Mouse (Mus musculus) midbrain, embryonic 15.5 days (tissue): ENCODE results near the gene Olfr765. TPM values are rescaled to one million over a fixed set of nuclear protein-coding genes. Genes with fewer than 3 reads are reported as not detected.
"Not testable (repeated sequence)": the region's sequence is repeated elsewhere in the genome, so short reads cannot be mapped to it uniquely, and the experiment has no call there.

Source experiments
- ATAC-seq: fragments of 200-750 bp; cut with Nextera tagmentation; replicated peaks from 2 replicates; pipeline ENCODE4 v1.8.0; 2017; ENCODE audit warnings: moderate TSS enrichment
- H3K27ac ChIP-seq: fragments of 300-500 bp; sonication (generic); 2 replicates; pipeline ENCODE4 v1.5.1; 2015; ENCODE audit warnings: mild to moderate bottlenecking, inconsistent platforms
- H3K27me3 ChIP-seq: fragments of 300-500 bp; sonication (generic); replicated peaks from 2 replicates; pipeline ENCODE4 v1.6.1; 2015; ENCODE audit warnings: inconsistent platforms
- H3K36me3 ChIP-seq: fragments of 300-500 bp; sonication (generic); replicated peaks from 2 replicates; pipeline ENCODE4 v1.6.1; 2015; ENCODE audit warnings: inconsistent platforms
- H3K4me1 ChIP-seq: fragments of 300-500 bp; sonication (generic); 2 replicates; pipeline ENCODE4 v1.6.1; 2015; ENCODE audit warnings: inconsistent platforms
- H3K4me2 ChIP-seq: fragments of 300-500 bp; sonication (generic); 2 replicates; pipeline ENCODE4 v1.6.1; 2015; ENCODE audit warnings: inconsistent platforms, mild to moderate bottlenecking, moderate library complexity
- H3K4me3 ChIP-seq: fragments of 300-500 bp; sonication (generic); 2 replicates; pipeline ENCODE4 v1.5.1; 2015; ENCODE audit warnings: mild to moderate bottlenecking, inconsistent platforms
- H3K9ac ChIP-seq: fragments of 300-500 bp; sonication (generic); 2 replicates; pipeline ENCODE4 v1.6.1; 2015; ENCODE audit warnings: mild to moderate bottlenecking, inconsistent platforms
- H3K9me3 ChIP-seq: fragments of 300-500 bp; sonication (generic); 2 replicates; pipeline ENCODE4 v1.6.1; 2016; ENCODE audit warnings: inconsistent platforms
- WGBS: fragments of 180-500 bp; shearing (Covaris S2); methylation state at CpG from one replicate; pipeline ENCODE4 v1.1.7; 2015; ENCODE audit warnings: mixed read lengths; 5-methylcytosine and 5-hydroxymethylcytosine counted together
- polyA plus RNA-seq: library from polyadenylated mRNA; unstranded; fragments of >200 nt; fragmentation: Nextera tagmentation; extraction: Ambion mirVana; gene quantifications from 2 replicates; pipeline ENCODE4 v1.2.1, GENCODE M21; 2015

Gene Olfr765
- not detected in 2 replicates for polyA plus RNA-seq

- not testable (repeated sequence) for H3K4me2 ChIP-seq, H3K4me1 ChIP-seq, H3K9me3 ChIP-seq, ATAC-seq, H3K4me3 ChIP-seq, H3K9ac ChIP-seq, H3K27ac ChIP-seq, H3K27me3 ChIP-seq, H3K36me3 ChIP-seq
Observed at GRCm38 (mm10) chr10:129049898-129050297, at the start of gene Olfr765. Olfr765 (minus strand) TSS chr10:129049998.

DNA sequence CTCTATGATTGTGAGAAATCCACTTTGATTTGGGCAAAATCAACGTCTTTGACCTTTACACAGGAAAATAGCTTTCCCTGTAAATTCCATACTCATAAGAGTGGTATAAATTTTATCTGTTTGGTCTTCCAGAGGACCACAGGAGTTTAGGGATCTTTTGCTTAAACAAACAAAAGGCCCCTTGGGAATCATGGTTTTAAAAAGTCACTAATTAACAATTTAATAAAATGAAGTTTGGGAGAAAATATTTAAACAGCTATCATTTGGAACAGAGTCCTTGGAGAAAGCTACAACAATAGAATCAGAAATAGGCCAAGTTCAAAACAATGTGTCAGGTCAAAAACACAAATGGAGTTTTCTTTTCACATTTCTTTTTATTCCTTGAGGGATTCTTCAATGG is 49.5 kb upstream of the Olfr765 start, which contains the start of gene Olfr768:
Olfr768 (minus strand) TSS at position 101 of the 400 bp plus-strand sequence.
- no peak for ATAC-seq
- no peaks in the 10 kb centered on the region for H3K9me3 ChIP-seq
- no peaks in the 10 kb centered on the region for H3K4me1 ChIP-seq
- no peak within 1 kb of the TSS for H3K27ac ChIP-seq
- no peaks in the 10 kb centered on the region for H3K36me3 ChIP-seq
- no peak within 1 kb of the TSS for H3K4me3 ChIP-seq
- no peaks in the 10 kb centered on the region for H3K27me3 ChIP-seq
- no peak within 1 kb of the TSS for H3K9ac ChIP-seq
- H3K4me2 ChIP-seq = no peak within 1 kb of the TSS
- WGBS = 88% methylated on average over 1 of the region's 1 CpGs

- H3K4me2 ChIP-seq, H3K9ac ChIP-seq, H3K36me3 ChIP-seq, H3K9me3 ChIP-seq, ATAC-seq, H3K4me3 ChIP-seq, H3K27ac ChIP-seq, H3K4me1 ChIP-seq, H3K27me3 ChIP-seq: not testable (repeated sequence)
Observed at GRCm38 (mm10) chr10:129082810-129083209, 33.0 kb upstream of the Olfr765 start, which contains the start of gene Olfr767. Olfr767 (minus strand) TSS chr10:129082910.

GRCm38 (mm10) chr10:129068877-129069276 is 19.1 kb upstream of the Olfr765 start, which contains the start of gene Olfr766-ps1:
Olfr766-ps1 (minus strand) TSS chr10:129068977.
- no peak for ATAC-seq
- H3K36me3 ChIP-seq = no peaks in the 10 kb centered on the region
- no peak within 1 kb of the TSS for H3K9ac ChIP-seq
- no peaks in the 10 kb centered on the region for H3K9me3 ChIP-seq
- no peak within 1 kb of the TSS for H3K4me2 ChIP-seq
- 81% methylated on average over 2 of the region's 2 CpGs for WGBS
- H3K27ac ChIP-seq = no peak within 1 kb of the TSS
- H3K4me3 ChIP-seq = no peak within 1 kb of the TSS
- no peaks in the 10 kb centered on the region for H3K27me3 ChIP-seq
- H3K4me1 ChIP-seq = no peaks in the 10 kb centered on the region

DNA sequence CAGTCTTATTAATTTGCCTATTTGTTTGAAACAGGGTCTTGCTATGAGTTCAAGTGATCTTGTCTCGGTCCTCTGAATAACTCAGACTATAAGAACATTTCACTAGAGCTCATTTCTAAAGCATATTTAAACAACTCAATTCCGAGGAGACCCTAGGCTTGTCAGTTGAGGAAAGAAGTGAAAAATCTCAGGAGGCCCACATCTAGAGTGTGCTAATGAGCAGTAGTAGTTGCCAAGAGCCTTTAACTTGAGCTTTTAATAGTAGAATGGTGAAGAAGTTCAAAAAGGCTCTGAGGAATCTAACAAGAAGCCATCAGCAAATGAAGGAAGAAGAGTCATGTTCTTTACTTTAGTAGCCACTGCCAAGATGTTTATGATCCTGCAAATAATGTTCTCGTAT is 10.0 kb downstream of the Olfr765 start, which contains the start of gene Olfr764-ps1:
Olfr764-ps1 (minus strand) TSS at position 101 of the 400 bp plus-strand sequence.
- H3K9ac ChIP-seq = no peak within 1 kb of the TSS
- ATAC-seq = no peak
- H3K27me3 ChIP-seq = no peaks in the 10 kb centered on the region
- H3K27ac ChIP-seq = no peak within 1 kb of the TSS
- no peaks in the 10 kb centered on the region for H3K9me3 ChIP-seq
- WGBS = 80% methylated on average over 3 of the region's 3 CpGs
- H3K36me3 ChIP-seq = no peaks in the 10 kb centered on the region
- H3K4me2 ChIP-seq = no peak within 1 kb of the TSS
- H3K4me3 ChIP-seq = no peak within 1 kb of the TSS
- H3K4me1 ChIP-seq = no peaks in the 10 kb centered on the region

DNA sequence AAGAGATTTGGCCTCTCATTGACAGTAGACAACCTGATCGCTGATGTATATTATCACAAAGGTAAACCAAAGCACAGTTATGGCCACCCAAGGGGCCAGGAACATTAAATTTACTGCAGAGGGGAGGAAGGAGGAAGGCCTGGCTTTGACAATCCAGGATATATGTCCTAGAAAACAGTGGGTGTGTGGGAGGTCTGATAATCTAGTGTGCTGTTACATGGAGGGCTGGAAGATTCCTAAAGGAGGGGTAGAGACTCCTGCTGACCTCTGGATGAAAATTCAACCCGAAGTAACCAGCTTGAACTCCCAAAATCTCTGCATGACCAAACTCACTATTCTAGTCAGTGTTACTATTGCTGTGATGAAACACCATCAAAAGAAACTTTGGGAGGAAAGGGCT is 21.5 kb downstream of the Olfr765 start:
- Histone ChIP-seq H3K9ac (no peak overlapping the region), H3K36me3 (no peaks in the 10 kb centered on the region), H3K27ac (no peak overlapping the region), H3K9me3 (no peaks in the 10 kb centered on the region), H3K4me3 (no peak overlapping the region), H3K4me1 (no peaks in the 10 kb centered on the region), H3K4me2 (no peak overlapping the region), H3K27me3 (no peaks in the 10 kb centered on the region)
- no peak for ATAC-seq
- 86% methylated on average over 2 of the region's 2 CpGs for WGBS

- no peak overlapping the region for H3K4me2 ChIP-seq
- no peaks in the 10 kb centered on the region for H3K27me3 ChIP-seq
- no peak overlapping the region for H3K27ac ChIP-seq
- WGBS = 60% methylated on average over 3 of the region's 3 CpGs
- H3K4me3 ChIP-seq = no peak overlapping the region
- no peaks in the 10 kb centered on the region for H3K9me3 ChIP-seq
- H3K36me3 ChIP-seq = no peaks in the 10 kb centered on the region
- no peak overlapping the region for H3K9ac ChIP-seq
- H3K4me1 ChIP-seq = no peaks in the 10 kb centered on the region
- ATAC-seq = peak; percentile 85
Observed at GRCm38 (mm10) chr10:129026018-129026662, 23.7 kb downstream of the Olfr765 start.

GRCm38 (mm10) chr10:129023319-129023718 is 26.5 kb downstream of the Olfr765 start:
- Histone ChIP-seq H3K4me3 (no peak overlapping the region), H3K9me3 (no peaks in the 10 kb centered on the region), H3K4me2 (no peak overlapping the region), H3K27ac (no peak overlapping the region), H3K9ac (no peak overlapping the region), H3K4me1 (no peaks in the 10 kb centered on the region), H3K27me3 (no peaks in the 10 kb centered on the region), H3K36me3 (no peaks in the 10 kb centered on the region)
- ATAC-seq = no peak

DNA sequence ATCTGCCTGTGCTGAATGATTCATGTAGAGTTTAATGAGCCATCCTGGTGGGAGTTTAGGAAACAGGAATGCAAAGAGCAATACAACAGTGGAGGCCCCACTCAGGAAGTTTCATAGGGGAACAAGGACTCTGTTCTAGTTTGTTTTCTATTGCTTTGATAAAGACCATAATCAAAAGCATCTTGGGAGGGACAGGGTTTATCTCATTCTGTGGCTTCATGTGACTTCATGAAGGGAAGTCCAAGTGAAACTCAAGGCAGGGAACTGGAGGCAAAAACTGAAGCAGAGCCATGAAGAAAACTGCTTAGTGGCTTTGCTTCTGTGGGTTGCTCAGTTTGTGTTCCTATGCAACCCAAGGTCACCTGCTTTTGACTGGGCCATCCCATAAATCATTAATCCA is 35.3 kb downstream of the Olfr765 start:
- no peak overlapping the region for H3K4me2 ChIP-seq
- H3K4me1 ChIP-seq = no peaks in the 10 kb centered on the region
- no peaks in the 10 kb centered on the region for H3K27me3 ChIP-seq
- no peak for ATAC-seq
- no peak overlapping the region for H3K4me3 ChIP-seq
- H3K36me3 ChIP-seq = no peaks in the 10 kb centered on the region
- H3K9me3 ChIP-seq = no peaks in the 10 kb centered on the region
- H3K9ac ChIP-seq = no peak overlapping the region
- H3K27ac ChIP-seq = no peak overlapping the region

DNA sequence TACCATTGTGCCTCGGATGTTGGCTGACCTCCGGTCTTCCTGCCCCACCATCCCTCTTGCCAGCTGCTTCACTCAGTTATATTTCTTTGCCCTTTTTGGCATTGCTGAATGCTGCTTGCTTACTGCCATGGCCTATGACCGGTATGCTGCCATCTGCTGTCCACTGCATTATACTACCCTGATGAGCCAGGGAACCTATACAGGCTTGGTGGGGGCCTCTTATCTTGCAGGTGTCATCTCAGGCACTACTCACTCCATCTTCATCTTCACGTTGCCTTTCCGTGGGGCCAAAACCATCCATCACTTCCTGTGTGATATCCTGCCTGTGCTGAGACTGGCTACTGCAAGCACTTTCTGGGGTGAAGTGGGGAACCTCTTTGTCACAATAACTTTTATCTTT is 38.3 kb downstream of the Olfr765 start:
- not testable (repeated sequence) for H3K4me3 ChIP-seq, ATAC-seq, H3K36me3 ChIP-seq, H3K9me3 ChIP-seq, H3K9ac ChIP-seq, H3K27me3 ChIP-seq, H3K27ac ChIP-seq, H3K4me1 ChIP-seq, H3K4me2 ChIP-seq
- WGBS = 48% methylated on average over 2 of the region's 5 CpGs

DNA sequence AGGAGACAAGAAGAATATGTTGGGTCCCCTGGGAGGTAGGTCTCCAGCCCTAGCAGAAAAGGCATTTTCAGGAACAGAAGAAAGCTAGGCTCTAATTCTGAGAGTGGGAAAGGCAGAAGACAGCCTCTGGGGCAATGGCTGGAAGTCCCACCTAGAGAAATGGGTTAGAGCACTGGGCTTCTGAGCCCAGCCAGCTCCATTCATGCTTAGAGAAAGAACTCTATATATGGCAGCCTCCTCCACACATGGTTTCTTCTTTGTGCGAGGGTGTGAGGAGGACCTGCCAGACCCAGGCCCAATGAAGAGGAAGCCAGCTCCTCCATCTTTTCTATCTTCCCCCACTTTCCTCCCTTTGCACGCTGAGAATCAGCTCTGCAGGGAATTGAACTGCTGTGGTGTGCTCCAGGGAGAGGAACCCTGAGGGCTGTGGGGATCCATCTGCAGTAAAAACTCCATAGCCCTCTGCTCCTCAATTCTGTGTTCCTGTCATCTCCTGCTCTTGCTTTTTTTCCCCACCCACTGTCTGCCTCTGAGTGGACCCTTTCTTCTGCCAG is 39.4 kb downstream of the Olfr765 start, which contains the start of gene Olfr763:
Olfr763 (plus strand) TSS at position 504 of the 554 bp plus-strand sequence.
- 79% methylated on average over 2 of the region's 2 CpGs for WGBS
- no peak within 1 kb of the TSS for H3K27ac ChIP-seq
- H3K27me3 ChIP-seq = no peaks in the 10 kb centered on the region
- no peaks in the 10 kb centered on the region for H3K9me3 ChIP-seq
- no peak for ATAC-seq
- no peaks in the 10 kb centered on the region for H3K4me1 ChIP-seq
- no peak within 1 kb of the TSS for H3K4me2 ChIP-seq
- no peak within 1 kb of the TSS for H3K4me3 ChIP-seq
- H3K36me3 ChIP-seq = no peaks in the 10 kb centered on the region
- H3K9ac ChIP-seq = no peak within 1 kb of the TSS

DNA sequence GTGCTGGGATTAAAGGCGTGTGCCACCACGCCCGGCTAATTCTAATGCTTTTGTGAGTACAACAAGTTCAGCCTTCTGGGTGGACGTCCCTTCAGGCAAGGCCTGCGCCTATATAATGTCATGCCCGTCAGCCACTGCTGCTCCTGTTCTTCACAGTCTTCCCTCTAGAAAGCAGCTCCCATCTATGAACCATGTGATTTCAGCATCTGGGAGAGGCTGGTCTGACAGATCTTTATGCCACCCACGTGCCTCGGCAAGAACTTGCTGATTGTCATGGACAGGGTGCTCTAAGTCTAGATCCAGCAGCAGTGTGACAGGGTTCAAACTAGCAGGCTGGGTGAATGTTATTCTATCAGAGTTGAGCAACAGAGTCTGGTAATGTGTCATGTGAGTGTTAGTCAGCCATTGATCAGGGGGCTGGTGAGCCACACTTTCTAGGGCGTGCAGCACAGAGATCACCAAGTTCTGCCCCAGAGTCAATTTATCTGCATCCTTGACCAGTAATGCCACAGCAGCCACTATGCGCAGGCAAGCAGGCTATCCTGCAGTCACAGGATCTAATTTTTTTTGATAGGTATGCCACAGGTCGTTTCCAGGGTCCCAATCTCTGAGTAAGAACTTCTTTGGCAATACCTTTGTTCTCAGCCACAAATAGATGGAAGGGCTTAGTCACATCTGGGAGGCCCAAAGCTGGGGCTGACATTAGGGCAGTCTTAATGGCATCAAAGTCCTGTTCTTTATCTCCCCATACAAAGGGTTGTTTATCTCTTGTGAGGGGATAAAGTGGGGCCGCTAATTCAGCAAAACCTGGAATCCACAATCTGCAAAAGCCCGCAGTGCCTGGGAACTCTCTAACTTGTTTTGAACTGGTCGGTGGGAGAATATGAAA is 45.5 kb downstream of the Olfr765 start:
- WGBS = 71% methylated on average over 14 of the region's 14 CpGs
- H3K36me3 ChIP-seq = no peaks in the 10 kb centered on the region
- H3K4me1 ChIP-seq = no peaks in the 10 kb centered on the region
- no peak overlapping the region for H3K27ac ChIP-seq
- no peak overlapping the region for H3K9ac ChIP-seq
- H3K9me3 ChIP-seq = no peaks in the 10 kb centered on the region
- no peak for ATAC-seq
- no peak overlapping the region for H3K4me2 ChIP-seq
- no peaks in the 10 kb centered on the region for H3K27me3 ChIP-seq
- no peak overlapping the region for H3K4me3 ChIP-seq
